Mouse (Mus musculus) neural tube, embryonic 13.5 days (tissue): ENCODE measurements around the gene Tlr7. TPM values are rescaled to one million over a fixed set of nuclear protein-coding genes. Genes with fewer than 3 reads are reported as not detected.
"Not testable (repeated sequence)": the region's sequence is repeated elsewhere in the genome, so short reads cannot be mapped to it uniquely, and the experiment has no call there.

Experiments used
- ATAC-seq: fragments of 200-750 bp; cut with Nextera tagmentation; 2 replicates; pipeline ENCODE4 v1.8.0; 2017; ENCODE audit warnings: low read depth, mild to moderate bottlenecking, moderate TSS enrichment, moderate library complexity
- H3K27ac ChIP-seq: fragments of 300-500 bp; sonication (generic); replicated peaks from 2 replicates; pipeline ENCODE4 v1.5.1; 2015; ENCODE audit warnings: moderate library complexity, mild to moderate bottlenecking, inconsistent platforms
- H3K27me3 ChIP-seq: fragments of 300-500 bp; sonication (generic); 2 replicates; pipeline ENCODE4 v1.6.1; 2015; ENCODE audit warnings: mild to moderate bottlenecking, inconsistent platforms
- H3K36me3 ChIP-seq: fragments of 300-500 bp; sonication (generic); 2 replicates; pipeline ENCODE4 v1.6.1; 2015; ENCODE audit warnings: mild to moderate bottlenecking, inconsistent platforms
- H3K4me1 ChIP-seq: fragments of 300-500 bp; sonication (generic); replicated peaks from 2 replicates; pipeline ENCODE4 v1.6.1; 2015; ENCODE audit warnings: inconsistent platforms
- H3K4me2 ChIP-seq: fragments of 300-500 bp; sonication (generic); 2 replicates; pipeline ENCODE4 v1.6.1; 2015; ENCODE audit warnings: inconsistent platforms, mild to moderate bottlenecking, moderate library complexity
- H3K4me3 ChIP-seq: fragments of 300-500 bp; sonication (generic); 2 replicates; pipeline ENCODE4 v1.5.1; 2015; ENCODE audit warnings: mild to moderate bottlenecking, inconsistent platforms
- H3K9ac ChIP-seq: fragments of 300-500 bp; sonication (generic); 2 replicates; pipeline ENCODE4 v1.6.1; 2015; ENCODE audit warnings: moderate library complexity, mild to moderate bottlenecking, inconsistent platforms
- H3K9me3 ChIP-seq: fragments of 300-500 bp; sonication (generic); 2 replicates; pipeline ENCODE4 v1.6.1; 2016; ENCODE audit warnings: inconsistent platforms
- WGBS: fragments of 180-500 bp; shearing (Covaris S2); methylation state at CpG from one replicate; pipeline ENCODE4 v1.1.7; 2015; 5-methylcytosine and 5-hydroxymethylcytosine counted together
- polyA plus RNA-seq: library from polyadenylated mRNA; unstranded; fragments of >200 nt; fragmentation: Nextera tagmentation; extraction: Ambion mirVana; gene quantifications from 2 replicates; pipeline ENCODE4 v1.2.1, GENCODE M21; 2015

The Tlr7 gene
- 0.57 and 0.58 TPM in 2 replicates for polyA plus RNA-seq

- Histone ChIP-seq H3K36me3 (no peaks in the 10 kb centered on the region), H3K27ac (no peak within 1 kb of the TSS), H3K9ac (no peak within 1 kb of the TSS), H3K4me3 (no peak within 1 kb of the TSS), H3K9me3 (no peaks in the 10 kb centered on the region), H3K4me2 (no peak within 1 kb of the TSS), H3K4me1 (no peaks in the 10 kb centered on the region), H3K27me3 (peaks cover 57% of the 10 kb centered on the region)
- ATAC-seq = no peak
- WGBS = 88% methylated on average over 6 of the region's 6 CpGs
These were observed at the start of gene Tlr7 for GRCm38 (mm10) chrX:167330399-167330798. Tlr7 (minus strand) TSS chrX:167330558.

GRCm38 (mm10) chrX:167380073-167380472 is 49.7 kb upstream of the Tlr7 start:
- H3K4me3 ChIP-seq = no peak overlapping the region
- no peak overlapping the region for H3K4me2 ChIP-seq
- H3K9me3 ChIP-seq = no peaks in the 10 kb centered on the region
- WGBS = 68% methylated on average over 4 of the region's 4 CpGs
- no peaks in the 10 kb centered on the region for H3K36me3 ChIP-seq
- H3K4me1 ChIP-seq = peaks cover 3% of the 10 kb centered on the region; the same call in 1 of the 2 replicates
- no peak overlapping the region for H3K27ac ChIP-seq
- peaks cover 59% of the 10 kb centered on the region for H3K27me3 ChIP-seq
- ATAC-seq = no peak
- no peak overlapping the region for H3K9ac ChIP-seq

GRCm38 (mm10) chrX:167361231-167361630 is 30.9 kb upstream of the Tlr7 start:
- H3K27ac ChIP-seq, ATAC-seq: not testable (repeated sequence)
- 94% methylated on average over 3 of the region's 3 CpGs for WGBS

GRCm38 (mm10) chrX:167359704-167360103 is 29.3 kb upstream of the Tlr7 start:
- H3K4me3 ChIP-seq = no peak overlapping the region
- no peak overlapping the region for H3K9ac ChIP-seq
- no peaks in the 10 kb centered on the region for H3K4me1 ChIP-seq
- no peaks in the 10 kb centered on the region for H3K9me3 ChIP-seq
- H3K36me3 ChIP-seq = no peaks in the 10 kb centered on the region
- no peak for ATAC-seq
- peaks cover 42% of the 10 kb centered on the region for H3K27me3 ChIP-seq
- no peak overlapping the region for H3K27ac ChIP-seq
- WGBS = 92% methylated on average over 7 of the region's 7 CpGs
- no peak overlapping the region for H3K4me2 ChIP-seq

More at GRCm38 (mm10) chrX:167361231-167361630, 30.9 kb upstream of the Tlr7 start:
- not testable (repeated sequence) for H3K9ac ChIP-seq, H3K9me3 ChIP-seq, H3K4me1 ChIP-seq, H3K36me3 ChIP-seq, H3K4me3 ChIP-seq, H3K4me2 ChIP-seq
- H3K27me3 ChIP-seq = peaks cover 45% of the 10 kb centered on the region

GRCm38 (mm10) chrX:167357415-167357814 is 27.1 kb upstream of the Tlr7 start:
- H3K36me3 ChIP-seq = no peaks in the 10 kb centered on the region
- 83% methylated on average over 2 of the region's 2 CpGs for WGBS
- H3K27me3 ChIP-seq = peaks cover 33% of the 10 kb centered on the region
- H3K4me3 ChIP-seq = no peak overlapping the region
- H3K4me2 ChIP-seq = no peak overlapping the region
- H3K9me3 ChIP-seq = no peaks in the 10 kb centered on the region
- no peak for ATAC-seq
- no peak overlapping the region for H3K9ac ChIP-seq
- no peak overlapping the region for H3K27ac ChIP-seq
- no peaks in the 10 kb centered on the region for H3K4me1 ChIP-seq

GRCm38 (mm10) chrX:167355965-167356364 is 25.6 kb upstream of the Tlr7 start:
- no peaks in the 10 kb centered on the region for H3K4me1 ChIP-seq
- no peak overlapping the region for H3K27ac ChIP-seq
- H3K9ac ChIP-seq = no peak overlapping the region
- 91% methylated on average over 3 of the region's 3 CpGs for WGBS
- H3K9me3 ChIP-seq = no peaks in the 10 kb centered on the region
- no peak for ATAC-seq
- H3K4me2 ChIP-seq = no peak overlapping the region
- no peaks in the 10 kb centered on the region for H3K36me3 ChIP-seq
- H3K27me3 ChIP-seq = peaks cover 35% of the 10 kb centered on the region
- H3K4me3 ChIP-seq = no peak overlapping the region

- Histone ChIP-seq H3K9ac (no peak overlapping the region), H3K4me1 (no peaks in the 10 kb centered on the region), H3K27me3 (peaks cover 35% of the 10 kb centered on the region), H3K4me2 (no peak overlapping the region), H3K9me3 (no peaks in the 10 kb centered on the region), H3K4me3 (no peak overlapping the region), H3K27ac (no peak overlapping the region), H3K36me3 (no peaks in the 10 kb centered on the region)
- WGBS = 92% methylated on average over 2 of the region's 2 CpGs
- ATAC-seq = no peak
These were observed 23.3 kb upstream of the Tlr7 start for GRCm38 (mm10) chrX:167353617-167354016.

- Histone ChIP-seq H3K4me1 (no peaks in the 10 kb centered on the region), H3K27me3 (peaks cover 58% of the 10 kb centered on the region), H3K27ac (no peak overlapping the region), H3K36me3 (no peaks in the 10 kb centered on the region), H3K4me2 (no peak overlapping the region), H3K4me3 (no peak overlapping the region), H3K9ac (no peak overlapping the region), H3K9me3 (no peaks in the 10 kb centered on the region)
- ATAC-seq = no peak
- WGBS = 81% methylated on average over 1 of the region's 1 CpGs
These were observed 16.1 kb upstream of the Tlr7 start for GRCm38 (mm10) chrX:167346440-167346839.

GRCm38 (mm10) chrX:167344356-167344755 is 14.0 kb upstream of the Tlr7 start:
- H3K9me3 ChIP-seq = no peaks in the 10 kb centered on the region
- no peak overlapping the region for H3K27ac ChIP-seq
- 97% methylated on average over 1 of the region's 1 CpGs for WGBS
- H3K4me1 ChIP-seq = no peaks in the 10 kb centered on the region
- no peak overlapping the region for H3K4me2 ChIP-seq
- H3K9ac ChIP-seq = no peak overlapping the region
- no peak overlapping the region for H3K4me3 ChIP-seq
- H3K27me3 ChIP-seq = peaks cover 61% of the 10 kb centered on the region
- no peak for ATAC-seq
- H3K36me3 ChIP-seq = no peaks in the 10 kb centered on the region

GRCm38 (mm10) chrX:167341811-167342210 is 11.5 kb upstream of the Tlr7 start:
- ATAC-seq = no peak
- H3K4me3 ChIP-seq = no peak overlapping the region
- H3K4me1 ChIP-seq = no peaks in the 10 kb centered on the region
- no peaks in the 10 kb centered on the region for H3K9me3 ChIP-seq
- H3K9ac ChIP-seq = no peak overlapping the region
- no peak overlapping the region for H3K4me2 ChIP-seq
- peaks cover 52% of the 10 kb centered on the region for H3K27me3 ChIP-seq
- WGBS = 87% methylated on average over 3 of the region's 3 CpGs
- H3K27ac ChIP-seq = no peak overlapping the region
- no peaks in the 10 kb centered on the region for H3K36me3 ChIP-seq

GRCm38 (mm10) chrX:167340190-167340589 is 9.8 kb upstream of the Tlr7 start:
- no peak overlapping the region for H3K27ac ChIP-seq
- H3K4me2 ChIP-seq = no peak overlapping the region
- WGBS = 92% methylated on average over 2 of the region's 2 CpGs

GRCm38 (mm10) chrX:167337990-167338389 is 7.6 kb upstream of the Tlr7 start:
- no peak for ATAC-seq
- peaks cover 39% of the 10 kb centered on the region for H3K27me3 ChIP-seq
- no peaks in the 10 kb centered on the region for H3K9me3 ChIP-seq
- no peaks in the 10 kb centered on the region for H3K4me1 ChIP-seq
- WGBS = 92% methylated on average over 1 of the region's 1 CpGs
- no peak overlapping the region for H3K27ac ChIP-seq
- no peak overlapping the region for H3K4me2 ChIP-seq
- H3K4me3 ChIP-seq = no peak overlapping the region
- H3K36me3 ChIP-seq = no peaks in the 10 kb centered on the region
- no peak overlapping the region for H3K9ac ChIP-seq

More at GRCm38 (mm10) chrX:167340190-167340589, 9.8 kb upstream of the Tlr7 start:
- ATAC-seq = no peak
- H3K27me3 ChIP-seq = peaks cover 43% of the 10 kb centered on the region
- no peak overlapping the region for H3K4me3 ChIP-seq
- no peaks in the 10 kb centered on the region for H3K9me3 ChIP-seq
- no peaks in the 10 kb centered on the region for H3K4me1 ChIP-seq
- no peak overlapping the region for H3K9ac ChIP-seq
- H3K36me3 ChIP-seq = no peaks in the 10 kb centered on the region

GRCm38 (mm10) chrX:167334571-167334970 is 4.2 kb upstream of the Tlr7 start:
- no peaks in the 10 kb centered on the region for H3K4me1 ChIP-seq
- H3K27me3 ChIP-seq = peaks cover 39% of the 10 kb centered on the region
- H3K9ac ChIP-seq = no peak overlapping the region
- no peak overlapping the region for H3K4me2 ChIP-seq
- H3K27ac ChIP-seq = no peak overlapping the region
- H3K9me3 ChIP-seq = no peaks in the 10 kb centered on the region
- H3K36me3 ChIP-seq = no peaks in the 10 kb centered on the region
- no peak overlapping the region for H3K4me3 ChIP-seq
- 84% methylated on average over 1 of the region's 1 CpGs for WGBS
- no peak for ATAC-seq
